Mouse (Mus musculus): ENCODE measurements around the gene Gm17654. TPM values are rescaled to one million over a fixed set of nuclear protein-coding genes. Genes with fewer than 3 reads are reported as not detected.

The Gm17654 gene
- polyA plus RNA-seq (2015; fragmentation: Illumina TruSeq; extraction: RNeasy Lipid Tissue Mini Kit (QIAGEN cat#74804); ENCODE audit: low read depth, low replicate concordance) = not detected

DNA sequence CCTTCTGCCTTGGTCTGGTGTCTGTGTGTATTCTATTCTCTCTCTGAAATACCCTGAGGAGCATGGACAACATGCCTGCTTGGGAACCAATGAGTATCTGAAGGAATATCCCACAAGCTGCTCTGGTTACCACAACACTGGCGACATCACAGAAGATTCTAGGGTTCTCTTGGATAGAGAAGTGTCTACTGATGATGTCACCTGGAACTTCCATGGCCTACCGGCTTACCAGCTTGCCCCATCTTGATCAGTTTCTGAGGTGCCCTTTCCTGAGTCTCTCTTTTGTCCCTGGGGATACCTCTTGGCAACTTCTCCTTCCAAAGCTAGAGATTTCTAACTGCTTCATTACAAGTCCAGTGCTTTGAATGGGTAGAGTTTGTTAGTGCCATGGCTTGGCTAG, at the start of gene Gm17654:
Gene Gm17654 (minus strand): TSS at position 101 of the 400 bp plus-strand sequence.

DNA sequence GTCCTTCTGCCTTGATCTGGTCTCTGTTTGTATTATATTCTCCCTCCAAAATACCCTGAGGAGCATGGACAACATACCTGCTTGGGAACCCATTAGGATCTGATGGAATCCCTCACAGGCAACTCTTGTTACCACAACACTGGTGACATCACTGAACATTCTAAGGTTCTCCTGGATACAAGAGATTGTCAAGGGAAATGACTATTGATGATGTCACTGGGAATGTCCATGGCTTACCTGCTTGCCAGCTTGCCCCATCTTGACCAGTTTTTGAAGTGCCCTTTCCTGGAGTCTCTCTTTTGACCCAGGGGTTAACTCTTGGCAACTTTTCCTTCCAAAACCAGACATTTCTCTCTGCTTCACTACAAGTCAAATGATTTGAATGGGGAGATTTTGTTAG, 29.0 kb upstream of the Gm17654 start, which contains the start of gene Gm10375:
Gene Gm10375 (minus strand): TSS at position 101 of the 400 bp plus-strand sequence.

DNA sequence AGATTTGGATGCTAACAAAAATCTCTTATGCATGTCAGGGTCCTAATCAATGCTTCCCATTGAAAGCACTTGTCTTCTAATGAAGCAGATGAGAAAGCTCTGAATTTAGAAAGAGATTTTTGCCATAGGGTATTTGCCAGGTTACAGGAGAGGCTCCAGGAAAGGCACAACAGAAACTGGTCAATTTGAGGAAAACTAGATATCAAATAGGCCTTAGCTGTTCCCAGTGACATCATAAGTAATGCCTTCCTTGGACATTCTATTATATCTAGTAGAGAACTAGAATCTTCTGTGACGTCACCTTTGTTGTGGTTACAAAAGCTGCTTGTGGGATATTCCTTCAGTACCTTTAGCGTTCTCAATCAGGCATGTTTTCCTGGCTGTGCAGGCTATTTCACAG, 35.7 kb downstream of the Gm17654 start, which contains the start of gene Gm5799:
Gene Gm5799 (plus strand): TSS at position 301 of the 400 bp plus-strand sequence.

Other genes with a start within 250 kb of the Gm17654 start
- not detected for gene 1700001F09Rik, start 231.3 kb downstream of the Gm17654 start, polyA plus RNA-seq (2015; fragmentation: Illumina TruSeq; extraction: RNeasy Lipid Tissue Mini Kit (QIAGEN cat#74804); ENCODE audit: low read depth, low replicate concordance)
- not detected for gene Gm8138, start 162.8 kb downstream of the Gm17654 start, polyA plus RNA-seq (2015; fragmentation: Illumina TruSeq; extraction: RNeasy Lipid Tissue Mini Kit (QIAGEN cat#74804); ENCODE audit: low read depth, low replicate concordance)
- not detected for gene Gm5799, start 35.6 kb downstream of the Gm17654 start, polyA plus RNA-seq (2015; fragmentation: Illumina TruSeq; extraction: RNeasy Lipid Tissue Mini Kit (QIAGEN cat#74804); ENCODE audit: low read depth, low replicate concordance)
- gene Gm10375, start 28.9 kb upstream of the Gm17654 start, polyA plus RNA-seq (2015; fragmentation: Illumina TruSeq; extraction: RNeasy Lipid Tissue Mini Kit (QIAGEN cat#74804); ENCODE audit: low read depth, low replicate concordance) = not detected
- not detected for gene Gm8165, start 98.1 kb upstream of the Gm17654 start, polyA plus RNA-seq (2015; fragmentation: Illumina TruSeq; extraction: RNeasy Lipid Tissue Mini Kit (QIAGEN cat#74804); ENCODE audit: low read depth, low replicate concordance)
- 0.55 TPM for gene Gm7324, start 118.7 kb upstream of the Gm17654 start, polyA plus RNA-seq (2015; fragmentation: Illumina TruSeq; extraction: RNeasy Lipid Tissue Mini Kit (QIAGEN cat#74804); ENCODE audit: low read depth, low replicate concordance)
- not detected for gene Gm16506, start 148.3 kb upstream of the Gm17654 start, polyA plus RNA-seq (2015; fragmentation: Illumina TruSeq; extraction: RNeasy Lipid Tissue Mini Kit (QIAGEN cat#74804); ENCODE audit: low read depth, low replicate concordance)
- gene Gm6526, start 168.7 kb upstream of the Gm17654 start, polyA plus RNA-seq (2015; fragmentation: Illumina TruSeq; extraction: RNeasy Lipid Tissue Mini Kit (QIAGEN cat#74804); ENCODE audit: low read depth, low replicate concordance) = not detected
- gene Gm8180, start 205.6 kb upstream of the Gm17654 start, polyA plus RNA-seq (2015; fragmentation: Illumina TruSeq; extraction: RNeasy Lipid Tissue Mini Kit (QIAGEN cat#74804); ENCODE audit: low read depth, low replicate concordance) = not detected

Data from brain, adult 10 weeks (tissue).